Mouse (Mus musculus) brain, embryonic 14.5 days (tissue): Measurements from ENCODE around the gene Slamf9. TPM values are rescaled to one million over a fixed set of nuclear protein-coding genes. Genes with fewer than 3 reads are reported as not detected.

Experiments
- DNase-seq: peaks from one replicate; pipeline ENCODE4 v3.0.0-alpha.2; 2011; ENCODE audit warnings: low read depth
- CTCF ChIP-seq: fragments of 200-500 bp; IDR thresholded peaks from 2 replicates; pipeline ENCODE4 v1.5.1; 2012; ENCODE audit warnings: inconsistent platforms, mild to moderate bottlenecking, moderate library complexity, borderline replicate concordance; ENCODE audit not compliant: insufficient read depth, insufficient read length; ENCODE audit errors: extremely low read depth
- POLR2A ChIP-seq: fragments of 200-500 bp; IDR thresholded peaks from 2 replicates; pipeline ENCODE4 v1.6.1; 2012; ENCODE audit warnings: mild to moderate bottlenecking, inconsistent platforms, borderline replicate concordance; ENCODE audit not compliant: poor library complexity, insufficient read depth, insufficient read length, severe bottlenecking; ENCODE audit errors: extremely low read depth
- polyA plus RNA-seq: library from polyadenylated mRNA; depleted of rRNA; stranded (reverse); fragments of >200 nt; gene quantifications from 2 replicates; pipeline ENCODE4 v1.2.3, GENCODE M21; 2012; rRNA removed

Slamf9 gene
- polyA plus RNA-seq, 1 experiment = 0.18 TPM

DNA sequence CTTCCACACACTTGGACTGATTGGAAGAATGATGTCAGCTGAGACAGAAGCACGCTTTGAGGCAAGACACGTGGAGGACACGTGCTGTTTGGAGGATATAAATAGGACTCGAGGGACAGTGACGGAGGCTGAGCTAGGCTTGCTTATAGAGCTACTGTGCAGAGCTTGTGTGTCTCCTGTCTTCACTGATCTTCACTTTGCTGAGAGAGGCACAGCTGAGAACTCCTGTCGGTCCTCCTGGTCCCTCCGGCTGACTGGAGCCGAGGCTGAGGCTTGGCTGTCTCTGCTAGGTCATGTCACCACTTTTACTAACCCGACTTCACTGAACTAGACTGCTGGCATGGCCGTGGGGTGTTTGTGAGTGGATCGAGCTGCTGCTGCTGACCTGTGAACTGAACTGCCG, 48.5 kb downstream of the Slamf9 start:
- TF ChIP-seq POLR2A (no peak), CTCF (no peak)

DNA sequence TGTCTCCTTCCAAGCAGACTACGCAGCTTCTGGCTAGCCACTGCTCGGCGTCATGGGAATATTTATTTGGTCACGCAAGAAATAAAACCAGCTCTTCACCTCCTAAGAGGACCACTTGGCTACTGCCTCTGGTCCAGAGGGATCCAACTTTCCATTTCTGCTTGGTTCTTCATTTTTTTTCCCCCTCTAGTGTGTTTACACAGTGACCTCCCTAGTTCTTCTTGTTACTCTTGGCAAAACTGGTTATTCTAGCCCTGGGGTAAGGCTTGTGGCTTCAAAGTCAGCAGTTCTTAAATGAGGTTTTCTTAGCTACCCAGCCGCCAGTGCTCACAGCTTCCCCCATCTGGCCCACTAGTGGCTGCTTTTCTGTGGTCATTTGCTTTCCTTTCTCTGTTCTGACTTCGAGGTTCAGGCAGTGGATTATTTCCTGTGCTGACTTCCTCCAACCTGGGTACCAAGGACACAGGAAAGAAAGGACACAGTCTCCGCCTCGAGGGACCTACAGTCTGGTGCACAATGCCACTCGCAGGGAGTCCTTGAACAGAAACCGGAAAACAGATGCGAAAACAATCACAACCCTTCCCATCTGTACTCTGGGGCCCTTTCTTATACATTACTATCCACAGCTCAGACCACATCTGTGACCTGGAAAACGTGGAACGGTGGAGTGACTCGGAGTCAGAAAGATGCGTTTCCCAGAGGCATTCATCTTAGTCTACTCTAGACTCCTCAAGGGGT, 50.0 kb downstream of the Slamf9 start:
- TF ChIP-seq CTCF = no peak
- no peak for TF ChIP-seq POLR2A
- DNase-seq = peak; percentile 60

More for the DNA sequence above, 48.5 kb downstream of the Slamf9 start:
- DNase-seq = no peak

DNA sequence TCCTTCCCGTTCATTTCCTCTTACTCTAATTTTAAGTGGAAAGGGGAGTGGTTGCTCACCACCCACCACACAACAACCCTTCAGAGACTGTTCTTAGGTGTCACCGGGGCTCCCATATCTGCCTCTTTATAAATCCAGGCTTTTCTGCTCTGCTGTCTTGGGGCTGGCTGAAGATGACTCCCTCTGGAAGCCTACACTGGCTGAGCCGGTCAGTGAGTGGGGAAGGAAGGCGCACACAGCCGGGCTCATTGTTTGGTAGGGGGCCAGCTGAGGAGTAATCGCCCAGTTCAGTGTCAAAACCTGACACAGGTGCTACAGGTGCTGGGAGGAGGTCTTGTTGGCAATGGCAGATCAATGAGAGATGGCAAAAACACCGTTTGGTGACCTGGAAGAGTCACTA, 50.8 kb downstream of the Slamf9 start:
- no peak for DNase-seq
- TF ChIP-seq CTCF = no peak
- TF ChIP-seq POLR2A = no peak

DNA sequence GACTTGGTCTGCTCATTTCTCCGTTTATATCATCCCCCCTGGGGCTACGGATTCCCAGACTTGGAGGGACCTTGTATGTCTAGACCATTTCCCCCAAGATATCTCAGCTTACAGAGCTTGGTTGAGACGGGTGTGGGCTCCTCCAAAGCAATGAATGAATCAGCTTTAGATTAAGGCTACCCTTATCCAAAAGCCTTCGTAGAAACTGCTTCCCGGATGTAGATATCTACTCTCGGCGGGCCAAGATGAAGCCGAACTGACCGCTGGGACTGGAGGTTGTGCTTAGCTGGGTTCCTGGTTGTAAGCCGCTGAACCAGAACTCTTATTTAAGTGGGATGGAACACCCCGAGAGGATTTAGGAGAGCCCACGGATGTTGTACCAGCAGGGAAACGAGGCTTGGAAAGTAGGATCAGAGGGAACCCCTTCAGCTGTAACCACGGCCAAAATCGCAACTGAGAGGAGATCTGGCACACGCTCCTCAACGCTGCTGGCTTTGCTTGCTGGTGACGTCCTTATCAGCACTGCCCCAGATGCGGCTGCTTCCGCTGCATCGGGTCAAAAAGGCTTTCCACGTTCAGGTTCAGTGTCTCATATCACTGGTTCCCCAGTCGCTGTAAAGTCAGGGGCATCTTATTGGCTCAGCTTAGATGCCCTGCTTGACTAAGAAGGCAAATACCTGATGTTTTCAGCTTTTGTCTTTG, 51.4 kb downstream of the Slamf9 start:
- no peak for DNase-seq
- TF ChIP-seq CTCF (no peak), POLR2A (no peak)

DNA sequence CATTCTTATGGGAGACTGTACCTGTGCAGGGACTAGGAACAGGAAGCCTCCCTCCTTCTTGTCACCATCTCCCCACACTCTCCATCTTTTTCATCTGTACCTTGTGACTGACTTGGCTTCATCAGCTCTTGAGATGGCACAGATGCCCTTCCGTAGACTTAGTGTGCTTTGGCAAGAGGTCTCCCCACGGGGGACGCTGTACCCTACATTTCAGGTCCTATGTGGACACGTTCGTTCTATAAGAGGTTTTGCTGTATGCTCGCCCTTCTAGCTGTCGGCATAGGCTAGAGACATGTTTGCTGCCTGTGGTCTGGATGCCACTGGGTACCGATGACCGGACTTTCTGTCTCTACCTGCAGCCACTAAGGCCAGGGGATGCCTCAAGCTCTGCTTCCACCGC, 52.3 kb downstream of the Slamf9 start:
- TF ChIP-seq POLR2A (no peak), CTCF (no peak)
- DNase-seq = no peak

Other genes with a start within 250 kb of the Slamf9 start
- 0.05 and 0.08 TPM in 2 replicates for gene Atp1a4, start 216.9 kb upstream of the Slamf9 start, polyA plus RNA-seq
- gene Igsf8, start 213.7 kb upstream of the Slamf9 start, polyA plus RNA-seq = 110 and 207 TPM in 2 replicates
- gene Atp1a2, start 177.3 kb upstream of the Slamf9 start, polyA plus RNA-seq = 51.5 and 82.9 TPM in 2 replicates
- 6.9 and 8.0 TPM in 2 replicates for gene Kcnj9, start 146.0 kb upstream of the Slamf9 start, polyA plus RNA-seq
- gene Kcnj10, start 134.1 kb upstream of the Slamf9 start, polyA plus RNA-seq = 3.2 and 5.9 TPM in 2 replicates
- gene Pigm, start 98.8 kb upstream of the Slamf9 start, polyA plus RNA-seq = 9.4 and 9.8 TPM in 2 replicates
- 129 and 161 TPM in 2 replicates for gene Igsf9, start 6.4 kb downstream of the Slamf9 start, polyA plus RNA-seq
- gene Tagln2, start 24.7 kb downstream of the Slamf9 start, polyA plus RNA-seq = 37.3 and 44.7 TPM in 2 replicates
- gene Cfap45, start 45.4 kb downstream of the Slamf9 start, polyA plus RNA-seq = 1.8 and 2.8 TPM in 2 replicates
- 0.19 and 0.21 TPM in 2 replicates for gene Vsig8, start 80.6 kb downstream of the Slamf9 start, polyA plus RNA-seq
- 0.06 and 0.08 TPM in 2 replicates for gene Slamf8, start 115.2 kb downstream of the Slamf9 start, polyA plus RNA-seq
- 0.12 and 0.21 TPM in 2 replicates for gene Fcrl6, start 127.2 kb downstream of the Slamf9 start, polyA plus RNA-seq
- 8.0 and 9.0 TPM in 2 replicates for gene Dusp23, start 157.6 kb downstream of the Slamf9 start, polyA plus RNA-seq
- gene Crp, start 222.7 kb downstream of the Slamf9 start, polyA plus RNA-seq = 0.04 TPM in 2 replicates